Mouse (Mus musculus) stomach, postnatal 0 days (tissue): ENCODE data around the gene Gm29797.

Experiments
- CTCF ChIP-seq: IDR thresholded peaks from 2 replicates; pipeline ENCODE4 v1.5.1; 2016; ENCODE audit warnings: antibody characterized with exemption, low read depth, mild to moderate bottlenecking, moderate library complexity
- EP300 ChIP-seq: optimal IDR thresholded peaks from 2 replicates; pipeline ENCODE3; 2016; ENCODE audit warnings: antibody characterized with exemption

GRCm38 (mm10) chr2:181696801-181697420 is 40.1 kb downstream of the Gm29797 start:
- no peak for TF ChIP-seq CTCF
- no peak for TF ChIP-seq EP300
